Mouse (Mus musculus): ENCODE measurements around the gene B130006D01Rik.
A peak's percentile ranks its signal among the peaks of the same experiment; 100 is the strongest.

GRCm38 (mm10) chr11:95687084-95687656 is 36.2 kb upstream of the B130006D01Rik start:
- TF ChIP-seq CTCF (IDR thresholded peaks at IDR 0.05; ENCODE audit: low read depth): peak; percentile 61
- TF ChIP-seq EP300 (optimal IDR thresholded peaks at IDR 0.05): no peak

All from stomach, postnatal 0 days (tissue).